Mouse (Mus musculus) activated CD4-positive, CD25-positive, alpha-beta regulatory T cell, adult 4 months (primary cell): ENCODE results near the gene BC004004. TPM values are rescaled to one million over a fixed set of nuclear protein-coding genes. Genes with fewer than 3 reads are reported as not detected.
"Not testable (repeated sequence)": the region's sequence is repeated elsewhere in the genome, so short reads cannot be mapped to it uniquely, and the experiment has no call there.

ENCODE experiments used
- ATAC-seq: one replicate; pipeline ENCODE4 v1.8.0; 2017
- polyA plus RNA-seq, 2 experiments: library from polyadenylated mRNA; unstranded; fragments of 100-300 nt; shearing (Covaris generic); gene quantifications; one replicate each; pipeline ENCODE4 v1.2.1; 2017

The BC004004 gene
- polyA plus RNA-seq, result 100 to 1,000 TPM; 125 to 132 TPM

DNA sequence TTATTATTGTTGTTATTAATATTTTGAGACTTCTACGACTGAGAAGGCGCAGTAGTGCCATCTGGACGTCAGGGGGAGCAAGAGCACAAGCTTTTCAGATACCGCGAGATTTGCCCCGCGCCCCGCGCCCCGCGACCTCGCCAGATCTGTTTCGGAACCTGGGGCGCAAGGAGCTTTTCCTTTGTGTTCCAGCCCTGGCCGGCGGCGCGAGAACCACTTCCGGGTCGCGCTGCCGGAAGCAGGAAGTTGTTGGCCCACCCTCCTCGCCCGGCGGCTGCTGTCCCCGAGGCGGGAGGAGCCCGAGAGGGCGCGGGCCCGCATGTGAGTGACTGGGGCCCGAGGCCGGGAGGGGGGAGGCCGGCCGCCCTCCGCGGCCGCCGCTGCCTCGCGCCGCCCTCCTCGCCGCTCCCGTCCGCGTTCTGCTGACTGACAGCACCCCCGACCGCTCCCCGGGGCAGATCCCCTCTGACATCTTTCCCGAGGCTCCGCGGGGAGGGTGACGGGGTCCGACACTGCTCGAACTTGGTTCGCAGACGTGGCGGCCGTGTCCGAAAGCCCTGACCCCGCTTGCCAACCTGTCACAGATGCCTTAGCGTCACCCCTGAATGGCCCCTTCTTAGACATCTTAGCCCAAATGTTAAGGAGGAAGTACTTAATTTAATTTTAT is at the start of gene BC004004:
BC004004 (plus strand) TSS at position 107 of the 667 bp plus-strand sequence.
- peak; percentile 78 for ATAC-seq

DNA sequence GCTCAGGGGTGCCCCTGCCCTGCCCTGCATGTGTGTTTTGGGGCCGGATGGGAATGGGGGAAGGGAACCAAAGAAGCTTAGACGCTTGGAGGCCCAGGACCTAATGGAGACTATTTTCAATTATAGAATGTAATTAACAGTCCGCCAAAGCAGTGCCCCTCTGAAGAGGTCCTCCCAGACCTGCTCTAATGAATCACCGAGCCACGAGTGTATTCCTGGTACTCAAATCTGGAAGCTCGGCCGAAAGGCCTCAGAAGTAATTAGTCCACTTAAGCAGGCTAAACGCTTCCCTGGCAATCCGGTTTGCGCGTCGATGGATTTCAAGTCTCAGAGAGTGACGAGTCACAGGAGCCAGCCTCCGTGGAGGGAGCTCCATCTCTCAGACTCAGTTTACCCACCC is 48.0 kb upstream of the BC004004 start:
- ATAC-seq, result no peak

DNA sequence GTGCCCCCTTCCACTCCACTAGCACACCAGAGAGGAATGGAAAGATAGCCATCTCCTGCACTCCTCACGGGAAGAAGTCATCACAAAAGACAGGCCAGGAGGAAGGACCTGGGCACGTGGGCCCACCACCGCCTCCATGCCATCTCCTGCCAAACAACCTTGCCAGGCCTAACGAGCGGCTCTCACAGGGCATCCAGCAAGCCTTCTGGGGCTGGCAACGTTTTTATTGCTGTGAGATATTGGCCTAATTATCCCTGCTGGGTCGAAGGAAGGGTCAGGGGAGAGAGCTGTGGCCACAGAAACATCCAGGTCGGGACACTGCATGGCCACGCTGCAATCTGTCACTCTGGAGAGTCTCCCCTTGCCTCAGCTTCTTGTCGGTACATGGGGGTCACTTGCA is 37.5 kb upstream of the BC004004 start:
- ATAC-seq, result no peak

DNA sequence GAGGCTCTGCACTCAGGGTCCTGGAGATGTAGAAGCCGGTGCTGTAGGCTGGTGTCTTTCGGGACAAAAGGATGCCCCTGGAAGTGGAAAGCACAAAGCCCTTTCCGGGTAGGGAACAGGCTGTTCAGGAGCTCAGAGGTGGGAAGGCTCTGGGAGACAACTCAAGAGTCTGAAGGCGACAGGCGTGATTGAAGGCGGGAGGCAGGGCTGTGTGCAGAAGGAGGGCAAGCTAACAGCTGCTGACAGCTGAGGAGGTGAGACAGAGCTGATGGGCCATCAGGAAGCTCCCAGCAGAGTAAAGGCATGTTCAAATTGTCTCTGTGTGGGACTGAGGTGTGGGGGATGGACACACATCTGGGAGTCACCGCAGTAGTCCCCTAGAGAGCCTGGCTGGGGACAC is 32.5 kb upstream of the BC004004 start:
- ATAC-seq, result no peak

DNA sequence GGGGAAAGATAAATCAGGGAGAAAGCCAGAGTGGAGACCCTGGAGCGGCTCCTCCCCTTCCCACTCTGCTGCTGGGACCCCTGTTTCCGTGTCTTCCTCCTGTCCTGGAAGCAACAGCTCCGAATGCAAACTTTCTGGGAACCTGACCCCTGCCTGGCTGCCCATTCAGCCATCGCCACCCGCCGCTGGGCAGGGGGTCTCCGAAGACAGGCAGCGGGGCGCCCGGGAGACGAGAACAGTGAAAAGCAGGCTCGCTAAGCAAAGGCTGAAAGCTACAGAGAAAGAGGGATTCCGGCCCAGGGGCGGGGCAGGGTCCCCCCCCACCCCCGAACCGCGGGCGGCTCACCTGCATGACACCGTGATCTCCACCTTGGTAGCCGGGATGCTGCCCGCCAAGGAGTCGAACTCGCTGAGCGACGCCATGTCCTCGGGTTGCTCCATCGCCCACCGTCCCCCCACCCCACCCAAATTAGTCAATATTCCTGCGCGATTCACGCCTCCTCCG is 31.3 kb upstream of the BC004004 start:
- ATAC-seq, result no peak

DNA sequence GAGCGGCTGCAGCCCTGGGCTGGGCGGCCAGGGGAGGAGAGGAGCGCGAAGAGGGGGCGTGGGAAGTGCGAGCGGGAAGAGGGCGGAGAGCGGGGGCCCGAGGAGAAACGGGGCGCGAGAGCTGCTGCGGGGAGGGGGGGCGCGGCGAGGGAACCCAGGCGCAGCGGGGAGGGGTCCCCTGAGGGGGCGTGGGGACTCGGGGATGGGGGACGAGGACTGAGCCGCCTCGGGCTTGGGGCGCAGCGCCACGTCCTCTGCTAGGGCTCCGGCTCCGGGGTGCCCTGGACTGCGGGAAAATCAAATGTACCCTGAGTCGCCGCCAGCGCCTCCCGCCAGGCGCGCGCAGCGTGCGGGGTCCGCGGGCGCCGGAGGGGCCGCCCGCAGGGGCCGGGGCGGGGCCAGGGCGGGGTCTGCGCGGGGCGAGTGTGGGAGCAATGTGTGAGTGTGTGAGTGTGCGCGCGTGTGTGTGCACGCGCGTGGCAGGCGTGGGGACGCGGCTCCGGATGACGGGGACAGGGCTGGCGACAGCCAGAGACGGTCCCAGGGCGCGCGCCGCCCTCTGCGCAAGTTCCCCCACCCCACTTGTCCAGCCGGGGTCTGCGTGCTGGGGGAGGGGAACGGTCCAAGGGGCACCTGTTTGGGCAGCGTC is 30.7 kb upstream of the BC004004 start, which contains the start of gene Cpne5:
Cpne5 (minus strand) TSS at position 396 of the 649 bp plus-strand sequence.
- no peak for ATAC-seq

DNA sequence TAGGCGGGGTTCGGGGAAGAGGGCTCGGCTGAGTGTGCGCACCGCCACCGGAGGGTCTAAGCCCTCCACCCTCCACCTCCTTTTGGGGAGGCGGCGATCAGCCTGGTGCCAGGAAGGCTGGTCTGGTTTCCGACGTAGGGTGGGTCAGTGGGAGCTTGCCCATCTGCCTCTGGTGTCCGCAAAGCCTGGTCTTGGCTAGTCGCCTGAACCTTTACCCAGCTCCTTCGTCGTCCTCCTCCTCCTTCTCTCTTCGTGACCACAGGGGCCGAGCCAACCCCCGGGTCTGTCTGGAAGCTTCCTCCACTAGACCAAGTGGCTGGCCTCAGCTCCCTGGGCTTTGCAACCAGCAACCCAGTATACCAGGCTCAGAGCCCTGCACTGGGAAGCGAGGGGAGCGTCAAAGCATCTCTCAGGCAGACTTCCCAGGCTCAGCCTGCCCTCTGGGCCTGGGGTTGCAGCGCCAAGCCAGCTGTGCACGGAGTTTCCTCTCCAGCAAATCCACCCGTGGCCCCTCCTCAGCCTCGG is 30.1 kb upstream of the BC004004 start:
- ATAC-seq, result no peak

DNA sequence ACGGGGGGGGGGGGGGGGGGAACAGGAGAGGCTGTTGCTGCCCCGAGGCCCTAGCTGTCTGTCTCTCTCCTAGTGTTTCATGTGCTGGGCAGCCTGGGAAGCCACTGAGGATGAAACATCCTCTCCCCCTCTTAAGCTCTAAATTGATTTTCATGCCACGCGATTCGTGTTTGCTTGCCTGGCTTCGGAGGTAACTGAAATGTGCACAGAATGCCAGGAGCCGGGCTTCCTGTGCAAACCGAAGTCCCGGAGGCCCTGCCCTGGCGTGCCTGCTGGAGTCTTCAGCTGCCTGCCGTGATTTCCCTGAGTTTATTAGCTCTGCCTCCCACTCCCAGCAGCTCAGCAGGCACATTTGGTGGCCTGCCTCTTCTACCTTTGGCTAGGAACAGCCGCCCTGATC is 23.7 kb upstream of the BC004004 start:
- ATAC-seq, result no peak

DNA sequence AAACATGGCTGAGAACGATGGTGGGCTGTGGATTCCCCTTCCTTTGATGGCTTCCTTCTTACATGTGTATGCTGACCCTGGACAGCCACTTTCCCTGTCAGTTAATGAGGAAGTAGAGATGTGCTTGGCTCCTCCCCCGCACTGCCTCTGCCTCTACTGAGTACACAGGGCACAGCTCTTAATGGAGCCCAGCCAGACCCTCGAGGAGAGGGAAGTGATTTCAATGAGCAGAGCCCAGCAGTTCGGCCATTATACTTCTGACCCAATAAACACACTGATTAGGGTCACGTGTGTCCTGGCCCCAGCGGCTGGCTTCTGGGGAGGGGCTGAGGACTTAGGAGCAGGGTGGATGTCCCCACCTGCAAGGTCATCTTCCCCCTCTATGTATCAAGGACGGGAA is 22.9 kb upstream of the BC004004 start:
- ATAC-seq, result no peak

DNA sequence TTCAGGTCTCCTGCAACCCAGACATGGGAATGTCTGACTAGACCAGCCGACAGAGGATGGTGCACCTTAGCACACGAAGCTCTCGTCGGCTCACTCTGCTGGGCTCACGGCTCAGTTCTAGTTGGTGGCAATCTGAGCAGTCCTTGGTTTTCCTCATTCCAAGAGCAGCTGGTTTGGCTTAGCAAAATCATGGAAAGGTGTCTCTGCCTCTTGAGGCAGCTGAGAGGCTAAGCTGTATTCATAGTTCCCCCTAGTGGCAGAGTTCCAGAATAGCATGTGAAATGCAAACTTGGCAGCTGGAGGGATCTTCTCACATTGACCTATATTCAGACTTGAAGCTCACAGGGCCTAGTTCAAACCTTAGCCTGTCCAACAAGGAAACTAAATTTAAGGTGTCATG is 22.0 kb upstream of the BC004004 start:
- peak; percentile 40 for ATAC-seq

DNA sequence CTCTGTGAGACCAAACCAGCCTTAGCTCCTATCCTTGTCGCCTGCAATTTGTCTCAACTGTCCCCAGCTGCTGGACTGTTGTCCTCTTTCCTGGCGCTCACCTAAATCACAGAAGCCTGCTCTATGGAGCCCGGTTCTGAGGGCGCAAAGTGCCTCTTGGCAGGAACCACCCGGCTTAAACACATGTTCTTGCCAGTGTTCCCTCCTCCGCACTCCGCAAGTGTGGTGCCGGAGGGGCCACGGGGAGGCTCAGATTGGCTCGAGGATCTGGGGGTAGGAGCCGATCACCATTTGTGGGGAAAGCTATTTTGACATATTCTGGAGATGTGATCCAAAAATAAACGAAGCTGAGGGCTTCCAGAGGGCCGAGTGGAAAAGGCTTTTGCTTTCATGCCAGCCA is 20.7 kb upstream of the BC004004 start:
- ATAC-seq, result no peak

DNA sequence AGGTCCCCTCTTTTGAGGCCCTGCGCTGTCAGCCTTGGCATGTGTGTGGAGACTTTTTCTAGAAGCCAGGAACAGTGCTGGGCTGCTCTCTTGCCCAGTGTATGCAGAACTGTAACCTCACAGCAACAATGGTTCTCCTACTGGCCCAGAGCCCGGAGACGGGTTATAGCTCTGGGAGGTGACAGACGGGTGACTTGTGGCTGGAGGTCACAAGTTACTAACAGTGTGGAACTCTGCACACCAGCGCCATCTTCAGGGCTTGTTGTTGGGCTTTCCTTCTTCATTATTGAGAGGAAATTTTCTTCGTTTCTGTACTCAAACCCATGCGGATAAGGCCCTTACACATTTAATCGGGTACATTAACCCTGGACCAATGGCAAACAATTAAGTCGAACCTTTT is 19.1 kb upstream of the BC004004 start:
- no peak for ATAC-seq

DNA sequence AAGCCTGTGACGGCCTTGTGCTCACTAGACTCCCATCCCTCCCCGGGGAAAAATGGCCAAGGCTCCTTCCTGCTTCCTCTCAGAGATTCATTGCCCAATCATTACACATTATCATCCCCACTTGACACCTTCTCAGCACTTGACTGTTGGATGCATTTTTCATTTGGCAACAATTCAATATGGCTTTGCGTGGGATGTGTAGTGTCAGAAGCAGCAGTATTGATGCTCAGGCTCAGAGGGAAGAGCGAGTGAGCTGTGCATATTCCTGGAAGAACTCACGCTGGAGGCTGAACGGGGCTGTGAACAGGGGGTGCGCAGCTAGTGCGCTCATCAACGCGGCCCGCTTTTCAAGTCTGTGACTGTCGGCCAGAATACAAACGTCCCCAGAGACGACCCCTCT is 17.6 kb upstream of the BC004004 start:
- not testable (repeated sequence) for ATAC-seq

DNA sequence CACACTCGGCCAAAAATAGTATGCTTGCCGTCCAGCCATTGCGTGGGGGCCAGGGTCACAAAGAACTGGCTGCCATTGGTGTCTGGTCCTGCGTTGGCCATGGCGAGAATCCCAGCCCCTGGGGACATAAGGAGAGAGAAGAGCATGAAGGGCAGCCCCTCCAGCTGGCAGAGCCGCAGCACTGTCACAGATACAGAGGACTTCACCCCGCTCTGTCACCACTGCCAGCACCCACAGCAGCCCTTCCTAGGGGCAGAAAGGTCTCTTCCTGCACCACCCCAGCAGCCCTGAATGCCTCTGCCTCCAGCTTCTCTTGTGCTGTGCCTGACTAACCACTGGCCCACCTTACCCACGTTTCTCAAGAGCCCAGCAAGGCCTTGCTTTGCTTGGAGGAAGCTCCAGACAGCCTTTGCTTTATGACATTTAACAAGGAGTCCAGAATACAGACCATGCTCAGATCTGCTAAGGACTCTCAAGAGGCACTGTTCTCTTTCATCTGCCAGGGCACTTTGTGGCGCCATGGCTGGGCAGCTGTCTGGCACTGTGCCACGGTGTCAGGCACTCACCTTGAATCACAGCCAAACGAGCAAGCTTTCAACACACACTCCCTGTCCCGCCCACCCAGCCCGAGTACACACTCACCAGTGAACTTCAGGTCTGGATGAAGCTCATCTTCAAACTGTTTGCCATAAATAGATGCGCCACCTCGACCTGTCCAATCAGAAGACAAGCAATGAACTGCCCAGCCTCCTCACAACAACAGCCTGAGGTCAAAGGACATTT is 16.8 kb upstream of the BC004004 start:
- ATAC-seq, result no peak

DNA sequence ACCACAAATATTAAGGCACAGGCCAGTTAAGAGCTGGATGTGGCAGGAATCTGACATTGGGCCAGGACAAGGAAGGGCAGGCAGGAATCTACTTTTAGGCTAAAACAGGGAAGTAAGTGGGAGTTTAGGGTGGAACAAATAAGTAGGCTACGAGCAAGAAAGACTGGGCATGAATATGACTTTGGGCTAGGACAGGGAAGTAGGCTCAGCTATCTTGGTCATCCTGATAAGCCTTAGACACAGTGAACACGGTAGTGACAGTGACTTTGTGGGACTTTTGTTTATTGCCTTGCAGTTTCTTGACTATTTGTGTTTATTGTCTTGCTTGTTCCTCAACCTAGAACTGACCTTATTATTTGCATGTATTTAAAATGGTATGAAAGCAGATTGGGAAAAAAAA is 15.4 kb upstream of the BC004004 start:
- ATAC-seq, result no peak

DNA sequence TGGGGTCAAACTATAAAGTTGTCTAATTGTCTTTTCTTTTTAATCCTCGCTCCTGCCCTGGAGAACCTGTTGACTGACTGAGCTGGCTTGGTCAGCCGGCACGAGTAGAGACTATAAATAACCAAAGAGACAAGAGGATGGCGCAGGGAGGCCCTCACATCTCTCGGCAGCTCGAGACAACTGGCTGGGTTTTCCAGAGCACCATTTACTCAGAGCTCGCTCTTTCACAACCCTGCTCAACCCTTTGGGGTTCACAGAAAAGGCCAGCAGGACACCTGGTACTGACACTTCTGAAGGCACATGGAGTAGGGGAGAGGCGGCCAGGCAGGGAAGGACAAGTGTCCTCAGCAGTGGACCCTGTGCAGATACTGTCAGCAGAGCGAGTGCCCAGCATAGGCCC is 14.9 kb upstream of the BC004004 start:
- no peak for ATAC-seq

DNA sequence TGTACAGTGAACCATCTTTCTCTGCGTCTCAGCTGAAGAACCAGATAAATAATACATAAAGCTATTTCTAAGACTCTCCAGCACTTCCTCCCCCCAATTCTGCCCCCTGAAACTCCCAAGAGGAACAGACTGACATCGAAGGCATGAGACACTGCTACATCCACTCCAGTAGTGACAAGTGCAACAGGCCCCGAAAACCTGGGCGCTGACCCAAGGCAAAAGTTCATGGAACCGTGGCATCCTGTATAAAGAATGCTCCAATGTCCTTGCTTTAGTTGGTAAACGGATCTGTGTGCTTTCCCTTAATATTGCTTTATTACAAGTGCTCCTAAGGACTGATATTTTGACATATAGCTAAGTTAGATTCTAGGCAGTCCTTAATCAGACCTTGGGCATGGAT is 13.8 kb upstream of the BC004004 start:
- ATAC-seq, result not testable (repeated sequence)

DNA sequence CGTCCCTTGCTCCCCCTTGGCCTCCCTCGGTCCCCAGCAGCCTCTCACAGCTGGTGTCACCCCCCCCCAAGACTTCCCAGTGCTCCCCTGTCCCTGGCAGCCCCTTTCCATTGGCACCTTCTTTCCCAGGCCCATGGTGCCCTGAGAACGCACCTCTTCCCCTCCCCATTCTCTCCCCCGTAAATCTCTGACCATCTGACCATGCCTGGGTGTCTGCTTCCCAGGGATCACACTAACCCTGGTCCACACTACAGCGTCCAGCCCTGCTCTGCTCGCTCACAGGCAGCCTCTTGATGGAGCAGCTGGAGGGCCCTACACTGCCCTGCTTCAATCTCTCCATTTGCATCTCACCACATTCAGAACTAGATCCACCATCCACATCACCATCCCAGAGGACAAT is 12.1 kb upstream of the BC004004 start:
- no peak for ATAC-seq

DNA sequence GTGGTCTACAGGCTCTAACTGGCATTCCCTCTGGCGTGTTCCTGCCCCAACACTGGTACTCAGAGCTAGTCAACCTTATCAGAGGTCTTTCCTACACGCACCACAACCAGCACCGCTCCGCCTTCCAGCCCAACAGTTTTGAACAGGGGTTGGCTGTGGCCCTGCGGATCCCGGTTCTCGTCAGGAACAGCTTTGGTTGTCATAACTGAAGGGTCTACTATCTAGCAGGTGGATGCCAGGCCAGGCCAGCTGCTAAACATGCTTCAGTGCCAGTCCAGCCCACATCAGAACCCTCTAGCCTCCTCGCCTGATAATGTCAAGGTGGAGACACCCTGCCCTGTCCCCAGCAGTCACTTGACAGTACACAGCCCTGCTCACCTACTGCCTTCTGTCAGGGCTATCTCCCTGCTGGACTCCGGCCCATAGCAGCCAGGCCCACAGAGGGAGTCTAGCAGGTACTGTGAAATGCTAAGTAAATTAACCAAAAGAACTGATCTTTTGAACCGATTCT is 11.5 kb upstream of the BC004004 start:
- no peak for ATAC-seq

DNA sequence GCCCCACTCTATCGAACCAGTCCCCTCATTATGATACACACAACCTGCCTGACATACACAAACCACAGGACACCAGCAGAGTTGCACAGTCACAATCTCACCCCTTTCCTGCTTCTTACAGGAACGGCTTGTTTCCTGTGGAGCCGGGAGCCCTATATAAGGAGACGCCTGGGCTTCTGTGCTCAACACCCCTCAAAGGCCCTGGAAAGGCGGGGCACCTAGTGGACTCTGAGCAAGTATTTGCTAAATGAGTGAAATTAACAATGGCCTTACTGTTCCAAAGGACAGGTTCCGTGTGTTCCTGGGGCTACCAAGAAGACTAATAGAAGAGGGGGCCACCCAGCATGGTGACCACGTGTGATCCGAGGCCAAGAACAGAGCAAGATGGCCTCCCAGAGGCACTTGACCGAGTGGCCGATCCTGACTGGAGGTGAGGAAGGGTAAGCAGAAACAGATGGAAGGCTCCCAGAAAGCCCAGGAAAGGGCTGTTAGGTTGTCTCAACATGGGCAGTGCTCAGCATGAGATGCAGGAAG is 10.5 kb upstream of the BC004004 start:
- ATAC-seq, result no peak

DNA sequence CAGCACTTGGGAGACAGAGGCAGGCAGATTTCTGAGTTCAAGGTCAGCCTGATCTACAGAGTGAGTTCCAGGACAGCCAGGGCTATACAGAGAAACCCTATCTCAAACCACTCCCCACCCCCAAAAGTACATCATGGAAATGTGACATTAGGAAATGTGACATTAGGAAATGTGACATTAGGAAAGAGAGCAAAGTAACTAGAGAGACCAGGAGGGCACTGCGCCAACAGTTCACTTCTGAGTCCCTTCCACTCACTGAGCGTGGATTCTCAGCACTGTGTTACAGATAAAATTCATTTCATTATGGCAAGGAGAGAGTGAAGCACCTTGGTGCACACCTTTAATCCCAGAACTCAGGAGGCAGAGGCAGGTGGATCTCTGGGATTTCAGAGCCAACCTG is 9.7 kb upstream of the BC004004 start:
- no peak for ATAC-seq

DNA sequence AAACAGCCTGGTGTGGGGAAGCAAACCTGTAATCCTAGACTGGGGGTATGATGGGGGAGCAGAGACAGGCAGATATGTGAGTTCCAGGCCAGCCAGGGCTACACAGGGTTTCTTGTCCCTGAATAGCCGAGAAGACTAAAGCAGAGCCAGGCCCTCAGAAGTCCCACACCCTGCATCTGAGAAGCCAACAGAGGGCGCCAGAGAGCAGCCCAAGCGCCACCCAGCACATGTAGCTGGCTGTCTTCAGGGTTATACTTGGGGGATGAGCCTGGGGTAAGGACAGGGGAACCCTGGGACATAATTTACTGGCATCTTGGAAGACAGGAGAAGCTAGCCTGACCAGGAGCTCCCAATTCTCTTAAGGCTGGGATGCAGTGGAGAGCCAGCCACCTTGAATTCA is 9.1 kb upstream of the BC004004 start:
- peak; percentile 40 for ATAC-seq

DNA sequence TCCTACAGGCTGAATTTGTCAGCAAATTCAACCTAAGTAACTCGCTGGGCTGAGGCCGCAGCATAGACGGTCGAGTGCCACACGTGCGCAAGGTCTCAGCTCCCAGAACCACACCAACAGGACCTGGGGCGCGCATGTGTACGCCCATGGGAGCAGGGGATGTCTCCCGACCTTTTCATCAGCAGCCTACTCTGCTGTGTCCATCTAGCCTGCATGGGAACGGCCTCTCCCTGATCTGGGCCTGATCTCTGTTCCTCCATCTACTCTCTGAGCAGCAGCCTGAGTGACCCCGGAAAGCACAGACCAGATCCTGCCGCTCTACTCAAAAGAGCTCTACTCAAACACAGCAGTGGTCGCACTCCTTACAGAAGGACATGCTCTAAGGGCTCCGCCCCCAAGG is 8.1 kb upstream of the BC004004 start:
- ATAC-seq, result no peak
